In genomic region chr11:58024671-58025070, GRCm38 (mm10) we compare ENCODE assay signal across 21 mouse cellular contexts. TPM values are rescaled to one million over a fixed set of nuclear protein-coding genes. Genes with fewer than 3 reads are reported as not detected.
A peak's percentile ranks its signal among the peaks of the same experiment; 100 is the strongest.
DNase-seq lines count a peak whose midpoint lies in the region; ATAC-seq and TF ChIP-seq lines count a peak whose summit lies in the region.
"Had no signal": no experiment of that assay in that cellular context is flagged by ENCODE, and none has a peak within 500 bp of the region (broad histone marks: within the 10 kb centered on the region; RNA-seq: fewer than 3 reads in every experiment).

No protein-coding gene starts in this region.

- H3K4me3 ChIP-seq in MEL (ENCODE audit: control insufficient read depth in 1 of 2, insufficient read depth in 1 of 2, low read depth in 2 of 2, low read length in 2 of 2), result no peak overlapping the region
- H3K4me3 ChIP-seq: embryonic facial prominence, embryonic 15.5 days; heart, embryonic 15.5 days; hindbrain, embryonic 13.5 days had no signal

- H3K9ac ChIP-seq in MEL (ENCODE audit: control insufficient read depth, low read depth, low read length, poor library complexity, severe bottlenecking), result no peak overlapping the region
- H3K9ac ChIP-seq: embryonic facial prominence, embryonic 15.5 days; heart, embryonic 15.5 days; hindbrain, embryonic 13.5 days had no signal

- peak; percentile 55 for ATAC-seq in megakaryocyte, adult 5-6 weeks (ENCODE audit: poor library complexity, severe bottlenecking)

- no peaks in the 10 kb centered on the region for H3K9me3 ChIP-seq in MEL (replicated peaks; ENCODE audit: insufficient read depth, low read length)
- H3K9me3 ChIP-seq: embryonic facial prominence, embryonic 15.5 days; G1E; heart, embryonic 15.5 days; hindbrain, embryonic 13.5 days had no signal

- peaks cover 20 to 27% of the 10 kb centered on the region in 2 experiments for H3K4me1 ChIP-seq in MEL (ENCODE audit: control insufficient read depth in 1 of 2, insufficient read depth in 2 of 2, low read length in 2 of 2)

- TF ChIP-seq CTCF in MEL (IDR thresholded peaks at IDR 0.05 in 2 of 3, conservative IDR thresholded peaks at IDR 0.05 in 1 of 3; ENCODE audit: control insufficient read depth in 1 of 3, insufficient read depth in 1 of 3, low read depth in 2 of 3, low read length in 3 of 3, poor library complexity in 1 of 3, severe bottlenecking in 1 of 3), result no peak

- no peak for TF ChIP-seq RAD21 in MEL (IDR thresholded peaks at IDR 0.05; ENCODE audit: low read depth, low read length)

- no peaks in the 10 kb centered on the region for H3K27me3 ChIP-seq in MEL (ENCODE audit: control insufficient read depth in 1 of 2, insufficient read depth in 2 of 2, low read length in 2 of 2)
- H3K27me3 ChIP-seq: embryonic facial prominence, embryonic 15.5 days; heart, embryonic 15.5 days; hindbrain, embryonic 13.5 days had no signal

- peak; percentile 83 for DNase-seq in heart, adult 11 months
- DNase-seq in heart, postnatal 4 days, result no peak
- DNase-seq in 3134 (ENCODE audit: extremely low read depth, insufficient read length, low spot score), result peak; percentile 36
- peak; percentile 64 for DNase-seq in MEL (ENCODE audit: low read depth, low spot score)
- no peak for DNase-seq in embryo, embryonic 9.5 days (ENCODE audit: extremely low spot score)
- DNase-seq in embryo, embryonic 11 days, result no peak
- DNase-seq in c-Kit-positive CD71-positive TER-119-positive erythroid progenitor cells, embryonic 14.5 days (ENCODE audit: low spot score), result no peak
- DNase-seq: adrenal gland, adult 2 months; cerebellum, adult 11-12 months; cerebellum, postnatal 36 days; kidney, postnatal 4 days; layer of hippocampus, postnatal 36 days; liver; lung, adult 2 months; thymus, adult 18-20 months had no signal

- peaks cover 24 to 34% of the 10 kb centered on the region in 2 experiments for H3K36me3 ChIP-seq in MEL (ENCODE audit: control insufficient read depth in 1 of 2, insufficient read depth in 2 of 2, low read length in 2 of 2)
- H3K36me3 ChIP-seq: embryonic facial prominence, embryonic 15.5 days; heart, embryonic 15.5 days; hindbrain, embryonic 13.5 days had no signal

- peaks cover 92% of the 10 kb centered on the region for H3K79me2 ChIP-seq in MEL (ENCODE audit: control insufficient read depth, insufficient read depth, low read length, poor library complexity)

- no peak for TF ChIP-seq POLR2A in MEL (IDR thresholded peaks at IDR 0.05; ENCODE audit: control insufficient read depth in 1 of 2, insufficient read depth in 1 of 2, low read depth in 1 of 2, low read length in 2 of 2, poor library complexity in 1 of 2)

- H3K27ac ChIP-seq in MEL (ENCODE audit: control insufficient read depth, low read depth, low read length), result peak overlapping the region; percentile 7; the same call in 1 of the 2 replicates
- H3K27ac ChIP-seq: embryonic facial prominence, embryonic 15.5 days; heart, embryonic 15.5 days; hindbrain, embryonic 13.5 days; macrophage had no signal

- TF ChIP-seq EP300 in MEL (IDR thresholded peaks at IDR 0.05; ENCODE audit: low read depth in 1 of 2, low read length in 2 of 2), result no peak

TF ChIP-seq in MEL, 35 proteins besides CTCF, POLR2A, EP300 and RAD21:
- peak; percentile 13; the same call in 1 of the 2 replicates for TF ChIP-seq SIN3A (IDR thresholded peaks at IDR 0.05; ENCODE audit: low read length)
- TF ChIP-seq GATA1 (IDR thresholded peaks at IDR 0.05; ENCODE audit: low read depth, low read length), result 0 out of 2 replicates have a peak, but pooled peaks have one; percentile 4
- TF ChIP-seq ZNF384 (IDR thresholded peaks at IDR 0.05; ENCODE audit: low read depth, low read length), result no peak; the same call in 1 of the 2 replicates

RNA-seq across cellular contexts. Expression of gene Larp1, which starts 15.8 kb away (rescaled TPM):
- 10 to 100 TPM; 69.6 to 69.9 TPM for total RNA-seq in heart, postnatal 4 days (2021)
- 73.9 and 88.3 TPM in 2 replicates for total RNA-seq in MEL (2012; rRNA removed)
- 1,000 to 10,000 TPM in 1 of 2 experiments, 100 to 1,000 TPM in 1; 201 to 2,325 TPM for polyA plus RNA-seq in MEL (2012; ENCODE audit: insufficient read depth in 1 of 2, insufficient read length in 2 of 2, low read depth in 1 of 2, low replicate concordance in 2 of 2, missing spikeins in 1 of 2)
- 62.3 and 65.1 TPM in 2 replicates for total RNA-seq in megakaryocyte, adult 5-6 weeks (2015)
- 29.8 and 38.1 TPM in 2 replicates for total RNA-seq in megakaryocyte, adult 5-6 weeks (2017)

Comparison
In these comparisons a context has a peak if more than half of its experiments do, and no peak if none do; other contexts are left out.
1. DNase-seq: peak in heart, adult 11 months (single experiment), 3134 (single experiment) and MEL (single experiment); none in heart, postnatal 4 days (single experiment), embryo, embryonic 9.5 days (single experiment), embryo, embryonic 11 days (single experiment) and c-Kit-positive CD71-positive TER-119-positive erythroid progenitor cells, embryonic 14.5 days (single experiment).